1 mouse cellular context compared by ENCODE assay signal in the genomic region with DNA sequence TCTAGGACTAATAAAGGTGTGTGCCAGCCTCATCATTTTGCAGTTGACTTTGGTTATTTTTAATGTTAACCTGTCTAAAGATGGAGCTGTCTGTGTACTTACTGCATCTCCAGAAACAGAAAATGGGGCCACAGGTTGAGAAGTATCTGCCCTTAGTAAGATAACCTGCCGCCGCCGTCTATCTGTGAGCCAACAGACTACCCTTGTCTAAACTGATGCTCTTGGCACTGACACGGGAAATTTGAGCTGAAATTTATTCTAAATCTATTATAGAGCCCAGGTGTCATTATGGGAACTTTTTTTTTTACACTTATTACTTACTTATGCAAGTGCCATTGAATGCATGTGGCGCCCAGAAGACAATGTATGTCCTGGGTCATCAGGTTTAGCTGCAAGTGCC.
TF ChIP-seq lines count a peak whose summit lies in the region.

No protein-coding gene starts in this region.

TF ChIP-seq in MEL, 35 proteins besides CTCF, POLR2A, EP300 and RAD21:
- TF ChIP-seq USF1 (IDR thresholded peaks at IDR 0.05; ENCODE audit: low read depth, low read length) (no peak), JUND (IDR thresholded peaks at IDR 0.05; ENCODE audit: low read depth, low read length) (no peak), GABPA (IDR thresholded peaks at IDR 0.05; ENCODE audit: low read depth, low read length) (no peak), POLR2AphosphoS2 (IDR thresholded peaks at IDR 0.05; ENCODE audit: low read length) (no peak), NELFE (IDR thresholded peaks at IDR 0.05; ENCODE audit: low read depth, low read length) (no peak), MEF2A (IDR thresholded peaks at IDR 0.05; ENCODE audit: extremely low read depth, insufficient replicate concordance, low read depth, low read length, poor library complexity, severe bottlenecking) (no peak), POLR2AphosphoS5 (IDR thresholded peaks at IDR 0.05; ENCODE audit: borderline replicate concordance, low read depth, low read length) (no peak), CHD2 (IDR thresholded peaks at IDR 0.05; ENCODE audit: low read length) (no peak), ZMIZ1 (IDR thresholded peaks at IDR 0.05; ENCODE audit: low read depth, low read length) (no peak), MAZ (IDR thresholded peaks at IDR 0.05; ENCODE audit: low read depth, low read length) (no peak), TCF12 (IDR thresholded peaks at IDR 0.05; ENCODE audit: low read depth, low read length) (peak; percentile 94), BHLHE40 (IDR thresholded peaks at IDR 0.05; ENCODE audit: borderline replicate concordance, low read depth, low read length) (no peak), CHD1 (IDR thresholded peaks at IDR 0.05; ENCODE audit: low read depth, low read length) (no peak), ELF1 (IDR thresholded peaks at IDR 0.05; ENCODE audit: low read depth, low read length) (no peak), ZC3H11A (IDR thresholded peaks at IDR 0.05; ENCODE audit: low read depth, low read length) (no peak), HCFC1 (IDR thresholded peaks at IDR 0.05; ENCODE audit: low read depth, low read length) (0 out of 2 replicates have a peak, but pooled peaks have one; percentile 6), RCOR1 (IDR thresholded peaks at IDR 0.05; ENCODE audit: low read depth, low read length) (peak; percentile 71; the same call in 1 of the 2 replicates), UBTF (IDR thresholded peaks at IDR 0.05; ENCODE audit: borderline replicate concordance, insufficient read depth, low read depth, low read length) (no peak), NRF1 (IDR thresholded peaks at IDR 0.05; ENCODE audit: insufficient read depth, low read depth, low read length, poor library complexity, severe bottlenecking) (no peak), SIN3A (IDR thresholded peaks at IDR 0.05; ENCODE audit: low read length) (no peak), GATA1 (IDR thresholded peaks at IDR 0.05; ENCODE audit: low read depth, low read length) (peak; percentile 78), ETS1 (IDR thresholded peaks at IDR 0.05; ENCODE audit: low read depth, low read length) (peak; percentile 77), MYC (IDR thresholded peaks at IDR 0.05; ENCODE audit: low read depth, low read length) (no peak), MAX (IDR thresholded peaks at IDR 0.05; ENCODE audit: low read length) (no peak), KAT2A (conservative IDR thresholded peaks at IDR 0.05; ENCODE audit: low read depth, low read length) (no peak), USF2 (IDR thresholded peaks at IDR 0.05; ENCODE audit: borderline replicate concordance in 1 of 2, insufficient read depth in 1 of 2, low read depth in 1 of 2, low read length in 2 of 2) (no peak), MAFK (IDR thresholded peaks at IDR 0.05; ENCODE audit: borderline replicate concordance, low read depth, low read length) (no peak), TAL1 (IDR thresholded peaks at IDR 0.05; ENCODE audit: low read length) (peak; percentile 76), E2F4 (IDR thresholded peaks at IDR 0.05; ENCODE audit: borderline replicate concordance, low read depth, low read length) (no peak), ZKSCAN1 (IDR thresholded peaks at IDR 0.05; ENCODE audit: low read depth, low read length) (no peak), TBP (IDR thresholded peaks at IDR 0.05; ENCODE audit: low read depth, low read length) (no peak), SMC3 (IDR thresholded peaks at IDR 0.05; ENCODE audit: low read depth, low read length) (no peak), MXI1 (IDR thresholded peaks at IDR 0.05; ENCODE audit: low read depth, low read length) (no peak), MYB (IDR thresholded peaks at IDR 0.05; ENCODE audit: low read depth, low read length) (peak; percentile 64; the same call in 1 of the 2 replicates), ZNF384 (IDR thresholded peaks at IDR 0.05; ENCODE audit: low read depth, low read length) (peak; percentile 64)
